Mouse (Mus musculus) hindbrain, embryonic 11.5 days (tissue): ENCODE data around the gene Borcs6. TPM values are rescaled to one million over a fixed set of nuclear protein-coding genes. Genes with fewer than 3 reads are reported as not detected.

Source experiments
- ATAC-seq: fragments of 200-750 bp; cut with Nextera tagmentation; 2 replicates; pipeline ENCODE4 v1.8.0; 2017; ENCODE audit warnings: mild to moderate bottlenecking, moderate TSS enrichment, moderate library complexity; ENCODE audit not compliant: low FRiP score
- DNase-seq: peaks from one replicate; pipeline ENCODE4 v3.0.0-alpha.2; 2015; ENCODE audit warnings: low spot score
- H3K27ac ChIP-seq: fragments of 300-500 bp; sonication (generic); 2 replicates; pipeline ENCODE4 v1.5.1; 2014; ENCODE audit warnings: mild to moderate bottlenecking, low read depth, low read length
- H3K27me3 ChIP-seq: fragments of 300-500 bp; sonication (generic); 2 replicates; pipeline ENCODE4 v1.6.1; 2014; ENCODE audit warnings: mild to moderate bottlenecking, low read length, moderate library complexity, mixed read lengths; ENCODE audit not compliant: control insufficient read depth, insufficient read depth
- H3K36me3 ChIP-seq: fragments of 300-500 bp; sonication (generic); 2 replicates; pipeline ENCODE4 v1.6.1; 2014; ENCODE audit warnings: mild to moderate bottlenecking, low read length, moderate library complexity, mixed read lengths; ENCODE audit not compliant: control insufficient read depth, insufficient read depth
- H3K4me1 ChIP-seq: fragments of 300-500 bp; sonication (generic); replicated peaks from 2 replicates; pipeline ENCODE4 v1.6.1; 2014; ENCODE audit warnings: low read length, mixed read lengths; ENCODE audit not compliant: control insufficient read depth, insufficient read depth
- H3K4me2 ChIP-seq: fragments of 300-500 bp; sonication (generic); replicated peaks from 2 replicates; pipeline ENCODE4 v1.6.1; 2014; ENCODE audit warnings: mild to moderate bottlenecking, low read depth, low read length
- H3K4me3 ChIP-seq: fragments of 300-500 bp; sonication (generic); 2 replicates; pipeline ENCODE4 v1.5.1; 2014; ENCODE audit warnings: low read depth, low read length
- H3K9ac ChIP-seq: fragments of 300-500 bp; sonication (generic); 2 replicates; pipeline ENCODE4 v1.6.1; 2014; ENCODE audit warnings: low read depth, low read length
- H3K9me3 ChIP-seq: fragments of 300-500 bp; sonication (generic); 2 replicates; pipeline ENCODE4 v1.6.1; 2016; ENCODE audit warnings: low read length; ENCODE audit not compliant: control insufficient read depth
- WGBS: fragments of 180-500 bp; shearing (Covaris S2); extraction: QIAGEN DNeasy Blood & Tissue Kit; methylation state at CpG from one replicate; pipeline ENCODE4 v1.1.7; 2014; 5-methylcytosine and 5-hydroxymethylcytosine counted together
- polyA plus RNA-seq: library from polyadenylated mRNA; unstranded; fragments of >200 nt; fragmentation: Nextera tagmentation; extraction: Ambion mirVana; gene quantifications from 2 replicates; pipeline ENCODE4 v1.2.1, GENCODE M21; 2014

The Borcs6 gene
- polyA plus RNA-seq, 1 experiment from 2014 or later, result 9.8 TPM

GRCm38 (mm10) chr11:69103531-69104435 is 44.3 kb downstream of the Borcs6 start:
- Histone ChIP-seq H3K4me2 (no peak overlapping the region), H3K4me3 (no peak overlapping the region), H3K36me3 (0 out of 2 replicates have a peak, but pooled peaks cover 2% of the 10 kb centered on the region), H3K27me3 (no peaks in the 10 kb centered on the region), H3K27ac (no peak overlapping the region), H3K4me1 (peaks cover 9% of the 10 kb centered on the region), H3K9me3 (no peaks in the 10 kb centered on the region), H3K9ac (no peak overlapping the region)
- ATAC-seq (no peak), DNase-seq (no peak)
- 94% methylated on average over 15 of the region's 15 CpGs for WGBS

GRCm38 (mm10) chr11:69104487-69104886 is 45.0 kb downstream of the Borcs6 start:
- ATAC-seq (no peak), DNase-seq (no peak)
- no peak overlapping the region for H3K9ac ChIP-seq
- H3K4me3 ChIP-seq, result no peak overlapping the region
- H3K27ac ChIP-seq, result no peak overlapping the region
- peaks cover 4% of the 10 kb centered on the region; the same call in 1 of the 2 replicates for H3K4me1 ChIP-seq
- no peaks in the 10 kb centered on the region for H3K9me3 ChIP-seq
- WGBS, result 93% methylated on average over 14 of the region's 14 CpGs
- H3K4me2 ChIP-seq, result no peak overlapping the region
- H3K36me3 ChIP-seq, result 0 out of 2 replicates have a peak, but pooled peaks cover 2% of the 10 kb centered on the region
- no peaks in the 10 kb centered on the region for H3K27me3 ChIP-seq

GRCm38 (mm10) chr11:69105227-69105626 is 45.7 kb downstream of the Borcs6 start:
- WGBS, result 89% methylated on average over 6 of the region's 6 CpGs
- ATAC-seq, result no peak

GRCm38 (mm10) chr11:69105796-69106195 is 46.3 kb downstream of the Borcs6 start:
- Histone ChIP-seq H3K27me3 (no peaks in the 10 kb centered on the region), H3K27ac (no peak overlapping the region), H3K4me3 (no peak overlapping the region), H3K4me2 (no peak overlapping the region), H3K9me3 (no peaks in the 10 kb centered on the region), H3K9ac (no peak overlapping the region), H3K36me3 (0 out of 2 replicates have a peak, but pooled peaks cover 2% of the 10 kb centered on the region), H3K4me1 (no peaks in the 10 kb centered on the region)
- no peak for ATAC-seq
- 63% methylated on average over 2 of the region's 2 CpGs for WGBS
- no peak for DNase-seq

More at GRCm38 (mm10) chr11:69105227-69105626, 45.7 kb downstream of the Borcs6 start:
- 0 out of 2 replicates have a peak, but pooled peaks cover 3% of the 10 kb centered on the region for H3K4me1 ChIP-seq
- H3K9ac ChIP-seq, result no peak overlapping the region
- no peaks in the 10 kb centered on the region for H3K27me3 ChIP-seq
- H3K27ac ChIP-seq, result no peak overlapping the region
- H3K9me3 ChIP-seq, result no peaks in the 10 kb centered on the region
- H3K36me3 ChIP-seq, result 0 out of 2 replicates have a peak, but pooled peaks cover 2% of the 10 kb centered on the region
- DNase-seq, result no peak
- H3K4me2 ChIP-seq, result no peak overlapping the region
- H3K4me3 ChIP-seq, result no peak overlapping the region

GRCm38 (mm10) chr11:69106299-69106698 is 46.8 kb downstream of the Borcs6 start:
- no peak for ATAC-seq
- WGBS, result 93% methylated on average over 11 of the region's 11 CpGs
- H3K36me3 ChIP-seq, result 0 out of 2 replicates have a peak, but pooled peaks cover 2% of the 10 kb centered on the region

GRCm38 (mm10) chr11:69106842-69107241 is 47.3 kb downstream of the Borcs6 start:
- 0 out of 2 replicates have a peak, but pooled peaks cover 2% of the 10 kb centered on the region for H3K36me3 ChIP-seq
- DNase-seq, result no peak
- H3K9me3 ChIP-seq, result no peaks in the 10 kb centered on the region
- no peaks in the 10 kb centered on the region for H3K4me1 ChIP-seq
- no peak overlapping the region for H3K4me3 ChIP-seq
- ATAC-seq, result no peak
- no peak overlapping the region for H3K9ac ChIP-seq
- no peaks in the 10 kb centered on the region for H3K27me3 ChIP-seq
- no peak overlapping the region for H3K4me2 ChIP-seq
- WGBS, result 87% methylated on average over 11 of the region's 11 CpGs
- no peak overlapping the region for H3K27ac ChIP-seq

More at GRCm38 (mm10) chr11:69106299-69106698, 46.8 kb downstream of the Borcs6 start:
- Histone ChIP-seq H3K27ac (no peak overlapping the region), H3K4me3 (no peak overlapping the region), H3K9me3 (no peaks in the 10 kb centered on the region), H3K4me2 (no peak overlapping the region), H3K9ac (no peak overlapping the region), H3K4me1 (no peaks in the 10 kb centered on the region), H3K27me3 (no peaks in the 10 kb centered on the region)
- DNase-seq, result no peak

GRCm38 (mm10) chr11:69107676-69108075 is 48.2 kb downstream of the Borcs6 start:
- Histone ChIP-seq H3K4me1 (no peaks in the 10 kb centered on the region), H3K27me3 (no peaks in the 10 kb centered on the region), H3K4me2 (no peak overlapping the region), H3K9ac (no peak overlapping the region), H3K36me3 (0 out of 2 replicates have a peak, but pooled peaks cover 2% of the 10 kb centered on the region), H3K9me3 (no peaks in the 10 kb centered on the region), H3K27ac (no peak overlapping the region), H3K4me3 (no peak overlapping the region)
- DNase-seq (no peak), ATAC-seq (no peak)
- 88% methylated on average over 11 of the region's 11 CpGs for WGBS

GRCm38 (mm10) chr11:69108223-69108622 is 48.7 kb downstream of the Borcs6 start:
- H3K4me1 ChIP-seq, result no peaks in the 10 kb centered on the region
- no peak for ATAC-seq
- H3K4me2 ChIP-seq, result no peak overlapping the region
- 0 out of 2 replicates have a peak, but pooled peaks cover 2% of the 10 kb centered on the region for H3K36me3 ChIP-seq
- no peaks in the 10 kb centered on the region for H3K9me3 ChIP-seq
- no peaks in the 10 kb centered on the region for H3K27me3 ChIP-seq
- 96% methylated on average over 9 of the region's 9 CpGs for WGBS
- H3K27ac ChIP-seq, result no peak overlapping the region
- H3K4me3 ChIP-seq, result no peak overlapping the region
- no peak for DNase-seq
- H3K9ac ChIP-seq, result no peak overlapping the region
